Mouse (Mus musculus): ENCODE data around the gene Gm20721.
"Not testable (repeated sequence)": the region's sequence is repeated elsewhere in the genome, so short reads cannot be mapped to it uniquely, and the experiment has no call there.

Gene Gm20721

GRCm38 (mm10) chr2:174346612-174346998 is at the start of gene Gm20721:
Gm20721 (minus strand) TSS chr2:174346712.
- no peak for DNase-seq (ENCODE audit: low read depth, low spot score)

- DNase-seq (ENCODE audit: low read depth, low spot score) = no peak
These were observed 46.9 kb upstream of the Gm20721 start for GRCm38 (mm10) chr2:174393383-174393782.

- no peak for DNase-seq (ENCODE audit: low read depth, low spot score)
These were observed 46.0 kb upstream of the Gm20721 start for GRCm38 (mm10) chr2:174392554-174392953.

GRCm38 (mm10) chr2:174391936-174392335 is 45.4 kb upstream of the Gm20721 start:
- DNase-seq (ENCODE audit: low read depth, low spot score) = no peak

- DNase-seq (ENCODE audit: low read depth, low spot score) = no peak
These were observed 34.5 kb upstream of the Gm20721 start for GRCm38 (mm10) chr2:174381021-174381420.

- DNase-seq (ENCODE audit: low read depth, low spot score) = no peak
These were observed 20.1 kb upstream of the Gm20721 start for GRCm38 (mm10) chr2:174366571-174366970.

- DNase-seq (ENCODE audit: low read depth, low spot score) = no peak
These were observed 13.1 kb upstream of the Gm20721 start for GRCm38 (mm10) chr2:174359656-174360055.

GRCm38 (mm10) chr2:174358516-174358915 is 12.0 kb upstream of the Gm20721 start:
- no peak for DNase-seq (ENCODE audit: low read depth, low spot score)

GRCm38 (mm10) chr2:174346999-174347668 is 622 bp upstream of the Gm20721 start:
- DNase-seq (ENCODE audit: low read depth, low spot score) = not testable (repeated sequence)

GRCm38 (mm10) chr2:174344996-174345395 is 1.5 kb downstream of the Gm20721 start:
- no peak for DNase-seq (ENCODE audit: low read depth, low spot score)

- DNase-seq (ENCODE audit: low read depth, low spot score) = no peak
These were observed 2.4 kb downstream of the Gm20721 start for GRCm38 (mm10) chr2:174344003-174344655.

- no peak for DNase-seq (ENCODE audit: low read depth, low spot score)
These were observed 2.9 kb downstream of the Gm20721 start for GRCm38 (mm10) chr2:174343566-174343965.

- DNase-seq (ENCODE audit: low read depth, low spot score) = no peak
These were observed 3.6 kb downstream of the Gm20721 start for GRCm38 (mm10) chr2:174342793-174343400.

GRCm38 (mm10) chr2:174340893-174341580 is 5.5 kb downstream of the Gm20721 start:
- DNase-seq (ENCODE audit: low read depth, low spot score) = no peak

- DNase-seq (ENCODE audit: low read depth, low spot score) = no peak
These were observed 6.2 kb downstream of the Gm20721 start for GRCm38 (mm10) chr2:174340229-174340892.

- DNase-seq (ENCODE audit: low read depth, low spot score) = no peak
These were observed 6.8 kb downstream of the Gm20721 start for GRCm38 (mm10) chr2:174339701-174340100.

GRCm38 (mm10) chr2:174337275-174337674 is 9.2 kb downstream of the Gm20721 start:
- DNase-seq (ENCODE audit: low read depth, low spot score) = no peak

GRCm38 (mm10) chr2:174334415-174334814 is 12.1 kb downstream of the Gm20721 start:
- DNase-seq (ENCODE audit: low read depth, low spot score) = no peak

GRCm38 (mm10) chr2:174333239-174333890 is 13.1 kb downstream of the Gm20721 start:
- DNase-seq (ENCODE audit: low read depth, low spot score) = no peak

GRCm38 (mm10) chr2:174331282-174332030 is 15.1 kb downstream of the Gm20721 start:
- DNase-seq (ENCODE audit: low read depth, low spot score) = no peak

All from c-Kit-negative CD71-positive TER-119-positive erythroid progenitor cells, embryonic 14.5 days (primary cell).